Mouse (Mus musculus): ENCODE results near the gene Tmem192. TPM values are rescaled to one million over a fixed set of nuclear protein-coding genes. Genes with fewer than 3 reads are reported as not detected.

The Tmem192 gene
- polyA plus RNA-seq, 2 experiments, result 14.2 to 30.8 TPM

DNA sequence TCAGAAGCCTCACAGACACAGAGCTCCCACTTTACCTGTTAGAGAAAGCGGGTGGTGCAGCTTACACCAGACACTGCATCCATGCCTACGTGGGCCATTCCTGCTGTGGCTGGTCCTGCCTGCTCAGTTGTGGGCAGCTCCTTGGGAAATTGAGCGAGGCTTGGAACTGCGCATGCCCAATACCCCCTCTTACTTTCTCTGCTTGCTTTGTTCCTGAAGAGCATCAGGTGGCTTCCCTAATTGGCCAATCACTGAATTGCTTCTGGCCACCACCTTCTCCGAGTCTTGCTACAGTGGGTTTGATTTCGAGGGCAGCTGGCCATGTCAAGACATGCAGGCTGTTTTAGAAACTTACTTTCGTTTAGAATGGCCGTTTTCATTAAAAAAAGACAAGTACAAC, 71.4 kb downstream of the Tmem192 start, which contains the start of the genes Trim61 and Trim60:
Gene Trim61, minus strand, starts transcription at position 101 of the 400 bp plus-strand sequence.
Gene Trim60, minus strand, starts transcription at position 162 of the 400 bp plus-strand sequence.
- no peaks in the 10 kb centered on the region for H3K9me3 ChIP-seq (ENCODE audit: control insufficient read depth, low read length)
- H3K36me3 ChIP-seq (ENCODE audit: control insufficient read depth, insufficient read depth, low read length), result no peaks in the 10 kb centered on the region
- no peak for TF ChIP-seq POLR2A (IDR thresholded peaks at IDR 0.05; ENCODE audit: borderline replicate concordance, extremely low read depth, insufficient read depth, insufficient read length)
- DNase-seq (ENCODE audit: low spot score) (no peak), ATAC-seq (ENCODE audit: low FRiP score, low read depth) (no peak)
- H3K27me3 ChIP-seq (ENCODE audit: control insufficient read depth, insufficient read depth, low read length), result no peaks in the 10 kb centered on the region
- no peak within 1 kb of the TSS for H3K4me3 ChIP-seq (replicated peaks; ENCODE audit: low read length)
- H3K27ac ChIP-seq (replicated peaks; ENCODE audit: low read depth, low read length), result no peak within 1 kb of the TSS
- no peak within 1 kb of the TSS for H3K4me2 ChIP-seq (replicated peaks; ENCODE audit: low read depth, low read length, severe bottlenecking)
- H3K4me1 ChIP-seq (ENCODE audit: control insufficient read depth, insufficient read depth, low read length), result no peaks in the 10 kb centered on the region
- WGBS, result 85% methylated on average over 8 of the region's 8 CpGs
- H3K9ac ChIP-seq (ENCODE audit: low read depth, low read length, severe bottlenecking), result no peak within 1 kb of the TSS

Other genes starting within 250 kb of the Tmem192 start
- gene Msmo1, start 213.4 kb upstream of the Tmem192 start, polyA plus RNA-seq (2012; rRNA removed), result 52.9 and 55.6 TPM in 2 replicates
- gene Msmo1, start 213.4 kb upstream of the Tmem192 start, polyA plus RNA-seq (2014; fragmentation: Nextera tagmentation; extraction: Ambion mirVana), result 79.5 and 99.9 TPM in 2 replicates
- gene Klhl2, start 97.2 kb upstream of the Tmem192 start, polyA plus RNA-seq (2012; rRNA removed), result 11.7 and 12.4 TPM in 2 replicates
- 9.5 and 12.2 TPM in 2 replicates for gene Klhl2, start 97.2 kb upstream of the Tmem192 start, polyA plus RNA-seq (2014; fragmentation: Nextera tagmentation; extraction: Ambion mirVana)
- gene Trim75, start 40.6 kb downstream of the Tmem192 start, polyA plus RNA-seq (2012; rRNA removed), result 0.05 TPM in 1 of 2 replicates, not detected in the other
- gene Trim75, start 40.6 kb downstream of the Tmem192 start, polyA plus RNA-seq (2014; fragmentation: Nextera tagmentation; extraction: Ambion mirVana), result 0.12 TPM in 1 of 2 replicates, not detected in the other
- 0.20 and 0.26 TPM in 2 replicates for gene Trim61, start 71.3 kb downstream of the Tmem192 start, polyA plus RNA-seq (2012; rRNA removed)
- 0.19 TPM in 1 of 2 replicates, not detected in the other for gene Trim61, start 71.3 kb downstream of the Tmem192 start, polyA plus RNA-seq (2014; fragmentation: Nextera tagmentation; extraction: Ambion mirVana)
- 0.03 and 0.06 TPM in 2 replicates for gene Trim60, start 71.4 kb downstream of the Tmem192 start, polyA plus RNA-seq (2012; rRNA removed)
- gene Trim60, start 71.4 kb downstream of the Tmem192 start, polyA plus RNA-seq (2014; fragmentation: Nextera tagmentation; extraction: Ambion mirVana), result 0.07 TPM in 2 replicates
- gene Apela, start 90.2 kb downstream of the Tmem192 start, polyA plus RNA-seq (2012; rRNA removed), result 17.3 and 19.2 TPM in 2 replicates
- 11.2 and 14.8 TPM in 2 replicates for gene Apela, start 90.2 kb downstream of the Tmem192 start, polyA plus RNA-seq (2014; fragmentation: Nextera tagmentation; extraction: Ambion mirVana)
- not detected in 2 replicates for gene Gm10663, start 127.8 kb downstream of the Tmem192 start, polyA plus RNA-seq (2012; rRNA removed)
- gene Gm10663, start 127.8 kb downstream of the Tmem192 start, polyA plus RNA-seq (2014; fragmentation: Nextera tagmentation; extraction: Ambion mirVana), result not detected in 2 replicates
- 0.04 TPM in 1 of 2 replicates, not detected in the other for gene BC030870, start 182.4 kb downstream of the Tmem192 start, polyA plus RNA-seq (2012; rRNA removed)
- gene BC030870, start 182.4 kb downstream of the Tmem192 start, polyA plus RNA-seq (2014; fragmentation: Nextera tagmentation; extraction: Ambion mirVana), result 0.12 TPM in 2 replicates

All from limb, embryonic 14.5 days (tissue).